Mouse (Mus musculus): ENCODE measurements at regions not wholly inside any gene's neighbourhood (a gene's known extent, or its start where the extent isn't known, plus 50 kb on each side); places are given as distances from the start of the nearest gene placed in this dataset.
A peak's percentile ranks its signal among the peaks of the same experiment; 100 is the strongest.
"Not testable (repeated sequence)": the region's sequence is repeated elsewhere in the genome, so short reads cannot be mapped to it uniquely, and the experiment has no call there.

DNA sequence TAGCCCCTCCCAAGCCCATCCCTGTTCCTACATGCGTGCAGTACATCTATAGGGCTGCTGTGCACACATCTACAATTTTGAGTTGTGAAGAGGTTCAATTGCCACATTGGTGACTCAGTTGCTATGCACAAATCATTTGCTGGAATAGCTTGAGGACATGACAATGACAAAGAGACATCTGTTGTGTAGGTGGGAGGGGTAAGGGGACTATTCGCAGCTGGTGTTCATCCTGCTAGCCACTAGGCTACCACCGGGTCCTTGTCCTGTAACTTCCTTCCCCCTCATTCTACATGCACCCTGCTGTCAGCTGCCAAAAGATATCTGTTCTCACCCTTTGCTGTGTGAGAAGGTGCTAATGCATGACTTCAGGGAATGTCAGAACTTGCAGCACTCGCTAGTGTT, 1117.7 kb upstream of the Arrdc3 start:
- no peak for DNase-seq (ENCODE audit: low read depth)

DNA sequence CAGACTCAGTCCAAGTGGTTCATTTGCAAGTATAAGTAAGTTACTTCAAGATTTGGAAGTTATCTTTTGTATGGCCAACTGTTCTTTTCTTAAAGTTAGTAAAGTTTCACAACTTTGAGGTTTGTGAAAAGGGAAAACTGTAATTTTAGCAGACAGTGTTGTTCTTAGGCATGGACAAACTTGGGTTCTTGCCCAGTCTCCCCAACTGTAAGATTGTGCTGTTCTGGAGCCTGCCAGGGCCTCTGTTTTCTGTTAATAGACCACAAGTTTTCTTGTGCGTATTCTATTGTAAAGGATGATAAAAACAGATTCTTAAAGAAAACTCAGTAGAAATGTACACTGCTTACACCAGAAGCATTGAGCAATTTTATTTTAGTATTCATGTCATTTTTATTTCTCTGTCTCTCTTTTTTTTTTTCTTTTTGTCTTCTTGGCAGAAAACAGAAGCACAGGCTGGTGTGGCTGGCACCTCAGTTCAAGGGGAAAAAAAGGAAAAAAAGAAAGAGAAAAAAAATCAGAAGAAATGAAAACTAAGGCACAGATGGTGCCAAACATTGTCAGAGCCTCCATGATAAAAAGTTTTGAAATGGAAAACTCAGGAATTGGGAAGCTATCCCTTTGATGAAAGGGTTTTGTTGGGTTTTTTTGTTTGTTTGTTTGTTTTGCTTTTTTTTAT, 1098.1 kb upstream of the Arrdc3 start:
- DNase-seq (ENCODE audit: low read depth), result peak; percentile 73

DNA sequence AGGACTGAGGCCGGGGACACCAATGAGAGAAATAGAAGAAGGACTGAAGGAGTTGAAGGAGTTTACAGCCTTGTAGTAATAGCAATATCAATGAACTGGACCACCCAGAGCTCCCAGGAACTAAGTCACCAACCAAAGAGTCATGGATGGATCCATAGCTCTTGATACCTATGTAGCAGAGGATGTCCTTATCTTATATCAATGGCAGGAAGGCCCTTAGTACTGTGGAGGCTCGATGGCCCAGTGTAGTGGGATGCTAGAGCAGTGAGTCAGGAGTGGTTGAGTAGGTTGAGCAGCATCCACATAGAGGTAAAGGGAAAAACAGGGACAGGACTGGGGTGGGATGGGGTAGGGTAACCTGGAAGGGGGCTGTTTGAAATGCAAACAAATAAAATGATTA, 1081.6 kb upstream of the Arrdc3 start:
- DNase-seq (ENCODE audit: low read depth), result no peak

DNA sequence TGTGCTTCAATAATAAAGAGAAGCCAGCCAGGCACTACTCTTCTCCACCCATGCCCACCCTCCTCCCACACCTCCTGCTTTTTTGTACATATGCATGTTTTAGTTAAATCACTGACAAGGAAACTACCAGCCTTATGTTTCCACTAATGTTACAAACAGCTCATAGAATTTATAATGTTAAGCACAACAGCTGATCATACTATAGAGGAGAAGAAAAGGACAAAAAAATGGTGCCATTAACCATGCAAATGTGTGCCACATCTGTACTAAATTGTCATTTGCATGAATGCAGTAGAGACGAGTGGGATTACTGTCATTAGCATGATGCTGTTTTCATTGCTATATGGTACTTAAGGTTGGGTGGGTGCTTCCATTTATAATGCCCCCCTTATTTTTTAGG, 1047.6 kb upstream of the Arrdc3 start:
- no peak for DNase-seq (ENCODE audit: low read depth)

DNA sequence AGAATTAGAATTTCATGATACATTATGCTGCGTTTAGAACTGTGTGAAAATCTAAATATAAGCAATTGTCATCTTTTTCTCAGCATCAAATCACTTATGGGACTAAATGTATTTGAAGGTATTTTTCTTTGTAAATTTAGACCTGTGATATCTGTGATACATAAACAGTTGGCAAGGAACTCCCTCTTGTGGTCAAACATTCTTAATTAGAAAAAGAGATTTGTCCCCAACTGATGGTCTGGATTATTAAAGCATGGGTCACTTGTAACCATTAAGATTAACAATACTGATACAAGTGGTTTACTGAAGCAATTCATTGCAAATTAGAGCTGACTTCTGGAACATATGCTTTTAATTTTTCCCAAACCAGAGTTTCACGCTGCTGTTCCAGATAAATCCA, 1038.4 kb upstream of the Arrdc3 start:
- DNase-seq (ENCODE audit: low read depth), result peak; percentile 5

DNA sequence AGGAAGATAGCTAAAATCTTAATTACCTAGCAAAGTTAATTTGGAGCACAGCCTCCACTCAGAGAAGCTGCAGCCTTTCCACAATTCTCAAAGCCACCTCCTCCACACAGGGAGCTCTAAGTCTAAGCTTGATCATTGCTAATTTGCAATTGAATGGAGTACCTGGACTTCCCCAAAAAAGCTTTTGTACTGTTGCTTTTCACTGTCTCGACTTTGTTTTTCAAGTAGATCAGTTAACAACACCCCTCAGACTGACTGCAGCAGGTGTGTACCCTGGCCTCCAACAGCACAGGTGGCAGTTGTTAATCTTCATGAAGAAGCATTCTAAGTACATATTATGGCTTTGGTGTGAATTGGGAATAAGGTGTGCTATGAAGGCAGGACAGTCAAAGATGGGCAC, 1015.7 kb upstream of the Arrdc3 start:
- not testable (repeated sequence) for DNase-seq (ENCODE audit: low read depth)

DNA sequence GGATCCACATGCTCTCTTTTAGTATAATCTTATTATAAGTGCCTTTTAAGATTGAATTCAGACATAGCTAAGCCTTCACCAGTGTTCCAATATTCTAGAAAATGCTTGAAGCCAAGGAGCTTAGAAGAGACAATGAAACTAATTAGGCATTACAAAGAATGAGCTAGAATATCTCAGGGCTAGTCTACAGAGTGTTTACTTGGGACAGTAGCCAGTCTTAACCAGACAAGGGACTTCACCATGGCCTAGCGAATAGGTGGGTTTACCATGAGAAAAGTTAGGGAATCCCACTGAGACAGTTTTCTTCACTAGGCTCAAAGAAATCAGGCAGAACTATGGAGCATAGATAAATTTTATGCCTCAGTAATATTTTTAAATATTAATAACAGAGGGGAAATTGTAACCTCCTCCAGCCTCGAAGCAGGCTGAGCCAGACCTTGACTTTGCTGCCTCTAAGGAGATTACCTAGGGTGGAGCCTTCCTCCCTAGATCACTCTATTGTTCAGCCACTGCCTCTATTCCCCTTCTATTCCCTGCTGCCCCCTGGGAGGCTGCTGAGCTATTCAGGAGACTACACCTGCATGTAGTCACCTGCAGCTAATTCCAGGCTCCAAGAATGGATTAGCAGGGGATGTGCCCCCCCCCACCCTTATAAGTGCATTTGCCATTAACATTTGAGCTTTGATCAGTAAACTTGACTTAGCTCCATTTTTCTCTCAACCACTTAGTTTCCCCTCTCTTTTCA, 1014.5 kb upstream of the Arrdc3 start:
- no peak for DNase-seq (ENCODE audit: low read depth)

DNA sequence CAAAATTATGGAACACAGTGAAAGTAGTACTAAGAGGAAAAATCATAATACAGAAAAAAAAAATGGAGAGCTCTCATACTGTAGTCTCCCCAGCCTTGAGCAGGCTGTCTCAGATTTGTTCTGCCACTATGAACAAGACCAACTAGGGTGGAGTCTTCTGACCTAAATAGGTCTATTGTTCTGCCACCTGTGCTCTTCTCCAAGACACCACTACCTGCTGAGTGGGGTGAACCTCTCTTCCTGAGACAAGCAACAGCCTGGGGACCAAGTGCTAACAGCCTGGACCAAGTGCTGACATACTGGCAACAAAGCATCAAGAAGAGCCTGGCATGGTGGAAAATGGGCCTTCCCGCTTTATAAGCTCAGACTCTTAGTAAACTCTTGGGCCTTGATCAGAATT, 1003.0 kb upstream of the Arrdc3 start:
- no peak for DNase-seq (ENCODE audit: low read depth)

DNA sequence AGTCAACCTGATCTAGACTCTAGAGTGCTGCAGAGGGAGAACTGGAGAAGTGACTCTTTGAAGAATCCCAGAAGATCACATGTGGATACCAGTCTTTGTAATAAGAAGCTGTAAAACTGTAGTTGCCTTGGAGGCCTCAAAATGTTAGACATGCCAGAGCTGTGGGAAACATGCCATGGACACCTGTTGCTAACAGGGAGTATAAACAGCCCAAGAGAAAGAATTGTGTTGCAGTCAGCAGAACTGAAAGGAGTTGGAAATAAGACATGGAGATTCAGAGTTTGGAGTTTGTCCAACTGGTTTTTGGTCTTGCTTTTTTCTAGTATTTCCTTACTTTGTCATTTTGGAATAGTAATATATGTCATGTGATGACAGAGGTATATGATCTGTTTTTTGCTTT, 997.2 kb upstream of the Arrdc3 start:
- DNase-seq (ENCODE audit: low read depth), result no peak

DNA sequence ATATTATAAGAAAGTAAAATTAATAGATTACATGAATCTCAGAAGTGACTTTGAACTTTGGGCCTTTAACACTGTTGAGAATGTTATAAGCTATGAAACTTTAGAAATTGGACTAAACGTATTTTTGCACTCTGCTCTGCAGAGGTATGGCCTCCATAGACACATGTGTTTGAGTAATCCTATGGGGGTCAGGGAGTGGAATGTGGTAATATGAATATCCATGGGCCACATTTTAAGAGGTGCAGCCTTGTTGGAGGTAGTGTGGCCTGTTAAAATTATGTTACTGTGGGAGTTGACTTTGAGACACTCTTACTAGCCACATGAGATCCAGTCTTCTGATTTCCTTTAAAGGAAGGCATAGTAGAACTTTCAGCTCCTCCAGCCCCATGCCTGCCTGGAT, 996.8 kb upstream of the Arrdc3 start:
- no peak for DNase-seq (ENCODE audit: low read depth)
